Mouse (Mus musculus) testis, adult 2 months (tissue): ENCODE data around the gene Map2k1.

Experiments used
- CTCF ChIP-seq: fragments of 200-500 bp; IDR thresholded peaks from 2 replicates; pipeline ENCODE4 v1.5.1; 2012; ENCODE audit warnings: low read depth, mild to moderate bottlenecking, inconsistent platforms, low read length, moderate library complexity; ENCODE audit not compliant: control insufficient read depth, insufficient read depth, insufficient replicate concordance
- POLR2A ChIP-seq: fragments of 200-500 bp; IDR thresholded peaks from 2 replicates; pipeline ENCODE4 v1.6.1; 2012; ENCODE audit warnings: low read depth, mild to moderate bottlenecking, inconsistent platforms, low read length, moderate library complexity; ENCODE audit not compliant: control insufficient read depth

- TF ChIP-seq CTCF (no peak), POLR2A (no peak)
Observed at GRCm38 (mm10) chr9:64217887-64218286, 35.5 kb downstream of the Map2k1 start.
